Mouse (Mus musculus): ENCODE data around the gene Arid1a.

Arid1a gene

DNA sequence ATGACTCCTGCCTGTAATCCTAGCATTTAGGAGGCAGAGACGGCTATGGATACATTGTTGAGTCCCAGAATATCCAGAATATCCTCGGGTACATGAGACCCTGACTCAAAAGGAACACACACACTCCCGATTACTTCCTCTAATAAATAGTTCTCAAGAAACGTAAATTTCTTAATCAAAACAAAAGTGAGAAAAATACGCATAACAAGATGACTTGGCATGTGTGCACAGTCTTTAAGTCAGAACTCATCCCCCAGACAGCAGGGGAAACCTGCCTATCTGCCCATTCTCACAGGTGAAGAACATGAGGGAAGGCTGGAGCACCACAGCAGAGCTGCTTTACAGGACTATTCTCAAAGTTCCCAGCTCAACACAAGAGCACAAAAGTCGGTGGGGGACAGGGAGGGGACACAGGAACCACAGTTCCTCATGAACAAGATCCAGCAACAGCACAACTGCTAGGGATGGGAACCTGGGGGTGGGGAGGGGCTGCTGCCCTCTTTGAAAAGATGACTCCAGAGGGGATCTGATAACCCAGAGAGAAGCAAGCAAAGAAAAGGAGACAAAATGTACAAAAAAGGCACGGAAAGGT lies 6.3 kb downstream of the Arid1a start:
- in situ Hi-C loops (cut with MboI; ENCODE audit: low sequenced_read_pairs), result loop anchor here (10.0 kb wide), 1 partner anchor 65 kb away; no protein-coding TSS in a partner anchor

DNA sequence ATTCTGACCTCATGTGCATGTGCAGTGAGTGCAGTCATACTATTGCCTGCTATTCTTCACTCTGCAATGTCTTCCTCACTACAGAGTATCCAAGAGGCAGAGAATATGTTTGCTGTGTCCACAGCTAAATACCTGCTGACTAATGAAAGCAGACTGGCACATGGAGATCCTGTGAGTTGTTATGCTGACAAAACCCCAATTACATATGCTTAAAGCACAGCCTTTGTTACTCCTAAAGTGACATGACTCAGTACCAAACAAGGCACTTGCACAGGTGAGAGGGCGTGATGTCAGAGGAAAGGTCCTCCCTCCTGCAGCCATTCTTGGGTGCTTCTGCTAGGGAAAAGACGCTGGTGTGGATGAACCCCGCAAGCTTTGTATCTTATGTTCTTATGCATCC lies 21.3 kb downstream of the Arid1a start:
- in situ Hi-C loops (cut with MboI; ENCODE audit: low sequenced_read_pairs), result no loop called here

DNA sequence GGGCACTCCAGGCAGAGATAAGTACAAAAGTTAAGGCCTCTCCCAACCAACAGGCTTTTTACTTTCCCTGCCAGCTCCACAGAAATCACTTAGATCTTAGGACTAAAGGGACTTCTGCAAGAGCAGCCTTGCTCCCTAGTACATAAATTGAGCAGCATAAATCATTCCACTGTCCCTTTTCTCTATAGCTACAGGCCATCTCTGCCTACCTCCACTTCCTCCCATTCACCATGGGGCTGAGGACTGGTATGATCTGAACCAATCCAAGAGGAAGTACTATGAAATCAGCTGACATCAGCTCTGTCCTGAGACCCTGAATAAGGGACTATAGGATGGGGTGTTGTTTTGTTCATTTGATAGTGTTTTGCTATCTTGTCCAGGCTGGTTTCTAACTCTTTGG lies 26.4 kb downstream of the Arid1a start:
- in situ Hi-C loops (cut with MboI; ENCODE audit: low sequenced_read_pairs), result no loop called here

DNA sequence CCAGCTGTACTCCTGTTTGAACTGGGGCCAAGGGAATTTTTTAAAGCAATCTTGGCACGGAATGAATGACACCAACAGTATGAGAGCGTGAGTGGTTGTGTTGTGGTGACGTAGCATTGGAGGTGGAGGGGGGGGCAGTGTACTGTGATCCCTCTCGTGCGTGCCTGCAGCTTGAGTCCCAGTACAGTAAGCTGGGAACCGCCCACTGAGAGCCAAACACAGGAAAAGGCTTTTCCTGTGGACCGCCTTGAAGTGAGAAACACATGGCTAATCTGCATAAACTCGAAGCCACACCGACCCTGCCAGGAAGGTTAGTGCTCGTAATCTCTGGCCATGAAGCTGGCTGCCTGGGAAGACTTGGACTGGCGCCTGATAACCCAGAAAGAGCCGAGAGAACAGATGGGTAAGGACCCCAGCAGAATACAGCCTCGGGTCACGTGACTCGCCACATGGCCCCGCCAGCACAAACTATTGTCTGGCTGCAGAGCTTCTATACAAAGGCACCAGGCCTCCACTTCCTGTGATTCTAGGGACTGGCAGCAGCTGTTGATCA lies 27.0 kb downstream of the Arid1a start:
- in situ Hi-C loops (cut with MboI; ENCODE audit: low sequenced_read_pairs), result no loop called here

DNA sequence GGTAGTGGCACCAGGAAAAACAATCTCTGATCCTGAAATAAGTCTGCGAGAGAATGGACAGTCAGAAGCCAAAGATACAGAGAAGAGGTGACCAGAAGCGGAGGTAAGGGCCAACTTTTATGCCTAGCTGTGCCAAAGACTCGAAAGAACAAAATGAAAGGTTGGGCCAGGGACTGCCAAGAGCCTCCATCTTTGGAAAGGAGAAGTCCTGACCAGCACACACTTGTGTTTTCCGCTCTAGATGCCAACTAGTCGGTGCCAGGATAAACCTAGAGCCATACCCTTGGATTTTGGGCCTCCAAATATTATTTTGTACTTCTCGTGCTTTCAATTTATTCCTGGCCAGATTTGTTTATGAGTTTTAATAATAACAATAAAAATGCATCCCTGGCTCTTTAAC lies 27.6 kb downstream of the Arid1a start:
- in situ Hi-C loops (cut with MboI; ENCODE audit: low sequenced_read_pairs), result no loop called here

DNA sequence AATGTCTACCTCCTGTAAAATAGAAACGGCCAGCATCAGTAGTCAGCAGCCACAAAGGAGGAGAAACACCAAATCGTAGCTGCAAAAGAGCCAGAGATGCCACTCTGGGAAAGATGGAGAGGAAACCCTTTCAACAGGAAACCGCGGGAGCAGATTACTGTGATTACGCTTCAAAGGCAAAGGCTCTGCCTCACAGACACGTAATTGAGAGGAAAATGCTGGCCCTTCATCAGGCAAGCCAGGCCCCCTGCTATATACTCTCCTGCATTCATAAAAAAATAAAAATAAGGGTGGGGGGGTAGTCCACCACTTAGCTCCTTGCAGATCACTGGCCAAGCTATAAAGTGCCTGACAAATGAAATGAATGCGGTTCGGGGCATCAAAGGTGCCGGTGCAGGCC lies 28.3 kb downstream of the Arid1a start:
- in situ Hi-C loops (cut with MboI; ENCODE audit: low sequenced_read_pairs), result no loop called here

DNA sequence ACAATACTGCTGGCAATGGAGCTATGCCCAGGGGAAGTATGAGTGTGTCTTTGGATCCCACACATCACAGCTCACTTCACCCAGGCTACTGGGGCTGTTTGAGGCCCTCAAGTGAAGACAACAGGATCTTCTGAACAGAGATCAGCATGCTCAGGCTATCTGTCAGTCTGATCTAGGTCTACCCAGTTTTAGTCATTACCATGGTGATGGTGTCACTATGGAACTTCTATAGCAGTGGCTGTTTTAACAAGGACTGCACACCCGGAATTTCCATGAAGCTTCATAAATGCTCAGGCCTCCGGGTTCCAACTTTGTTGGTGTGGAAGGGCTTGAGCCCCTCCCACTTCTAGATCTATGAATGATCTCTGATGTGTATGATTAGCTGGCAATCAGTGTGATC lies 30.9 kb downstream of the Arid1a start:
- in situ Hi-C loops (cut with MboI; ENCODE audit: low sequenced_read_pairs), result no loop called here

DNA sequence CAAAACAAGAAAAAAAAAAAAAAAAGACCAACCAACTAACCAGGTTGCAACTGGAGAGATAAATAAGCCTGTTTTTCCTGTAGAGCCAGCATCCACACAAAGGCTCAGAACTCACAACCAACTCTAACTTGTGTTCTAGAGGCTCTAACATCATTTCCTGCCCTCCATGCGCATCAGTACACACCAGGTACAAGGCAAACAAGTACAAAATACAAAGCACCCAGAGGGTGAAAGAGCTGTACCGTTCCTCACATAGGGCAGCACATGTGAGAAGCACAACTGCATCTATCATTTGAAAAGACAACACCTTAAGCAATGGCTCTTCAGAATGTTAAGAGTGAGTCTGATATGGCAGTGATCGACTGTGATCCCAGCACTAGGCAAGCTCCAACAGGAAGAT lies 36.8 kb downstream of the Arid1a start:
- in situ Hi-C loops (cut with MboI; ENCODE audit: low sequenced_read_pairs), result no loop called here

DNA sequence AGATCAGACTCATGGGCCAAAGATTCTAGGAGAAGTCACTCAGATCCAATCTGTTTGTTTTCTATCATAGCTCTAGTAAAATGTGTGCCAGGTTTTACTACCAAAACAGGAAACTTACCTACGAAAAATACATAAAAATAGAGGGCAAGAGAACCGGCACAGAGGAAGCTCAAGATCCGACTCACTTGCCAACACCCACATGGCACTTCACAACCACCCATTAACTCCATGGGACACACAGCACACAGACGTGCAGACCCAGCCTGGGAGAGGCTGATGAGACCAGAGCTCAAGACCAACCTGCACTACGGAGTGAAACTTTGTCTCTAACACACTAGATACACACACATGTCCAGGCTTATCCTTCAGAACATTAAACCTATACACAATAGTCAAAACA lies 43.8 kb downstream of the Arid1a start:
- in situ Hi-C loops (cut with MboI; ENCODE audit: low sequenced_read_pairs), result no loop called here

DNA sequence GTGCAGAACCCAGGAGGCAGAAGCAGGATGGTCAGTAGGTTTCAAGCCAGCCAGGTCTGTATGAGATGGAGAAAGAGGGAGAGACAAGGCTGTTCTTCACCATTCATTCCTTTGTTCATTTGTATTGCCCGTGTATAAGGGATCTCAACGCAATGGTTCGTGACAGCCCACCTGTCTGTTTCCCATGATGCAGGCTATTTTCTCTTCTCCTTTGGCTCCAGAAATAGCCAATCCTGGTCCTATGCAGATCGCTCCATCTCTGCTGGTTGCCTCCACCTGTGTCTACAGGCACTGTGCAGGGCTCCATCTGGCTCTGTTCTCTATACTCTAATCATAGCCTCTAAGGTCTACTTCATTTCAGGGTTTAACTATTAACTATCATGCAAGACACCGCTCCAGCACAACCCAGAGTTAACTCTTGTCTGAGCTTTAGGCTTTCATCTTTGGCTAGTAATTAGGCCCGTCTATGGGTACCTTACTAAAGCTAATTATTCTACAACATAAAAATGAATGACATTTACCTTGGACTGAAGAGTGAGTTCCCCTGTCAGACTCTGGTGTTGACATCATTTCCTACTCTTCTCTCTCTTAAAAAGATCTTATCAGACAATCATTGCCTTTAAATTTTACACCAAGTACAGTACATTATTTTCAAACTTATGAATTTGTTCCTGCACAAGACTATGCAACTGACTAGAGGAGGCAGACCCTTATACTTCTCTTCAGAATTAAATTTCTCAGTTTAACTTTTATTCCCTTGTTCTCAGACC lies 45.1 kb downstream of the Arid1a start:
- in situ Hi-C loops (cut with MboI; ENCODE audit: low sequenced_read_pairs), result no loop called here

DNA sequence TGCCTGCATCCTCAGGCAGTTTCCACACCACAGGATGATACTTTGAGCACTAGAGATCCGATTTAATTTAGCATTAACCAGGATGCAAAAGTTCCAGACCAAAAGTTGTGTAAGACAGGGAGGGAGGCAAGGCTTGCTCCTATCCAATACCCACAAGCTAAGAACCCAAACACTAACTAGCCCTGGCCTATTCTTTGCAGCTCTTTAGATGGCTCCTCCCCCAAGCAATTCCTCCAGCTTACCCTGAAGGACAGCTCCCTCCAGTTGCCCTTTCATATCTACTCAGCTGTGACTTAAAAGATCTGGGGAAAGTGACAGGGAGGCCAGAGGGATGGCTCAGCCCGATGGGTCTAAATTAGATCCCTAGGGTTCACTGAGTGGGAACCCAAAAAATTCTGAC lies 47.2 kb downstream of the Arid1a start:
- in situ Hi-C loops (cut with MboI; ENCODE audit: low sequenced_read_pairs), result no loop called here

DNA sequence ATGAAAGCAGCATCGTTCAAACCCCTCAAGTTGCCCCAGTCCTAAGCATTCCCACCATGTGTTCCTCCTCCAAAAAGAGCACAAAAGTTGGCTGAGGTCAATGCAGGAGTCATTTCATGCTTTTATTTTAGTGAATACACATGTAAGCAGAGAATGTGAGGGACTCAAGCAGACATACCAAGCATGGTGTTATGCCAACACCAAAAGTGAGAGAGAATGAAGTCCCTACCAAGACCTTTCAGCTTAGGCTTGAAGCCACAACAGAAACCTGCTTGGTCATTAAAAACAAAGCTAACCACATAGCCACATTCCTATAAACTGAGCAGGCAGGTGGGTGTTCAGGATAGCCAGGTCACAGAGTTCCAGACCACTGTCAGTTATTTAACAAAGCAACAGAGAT lies 49.1 kb downstream of the Arid1a start:
- in situ Hi-C loops (cut with MboI; ENCODE audit: low sequenced_read_pairs), result no loop called here

DNA sequence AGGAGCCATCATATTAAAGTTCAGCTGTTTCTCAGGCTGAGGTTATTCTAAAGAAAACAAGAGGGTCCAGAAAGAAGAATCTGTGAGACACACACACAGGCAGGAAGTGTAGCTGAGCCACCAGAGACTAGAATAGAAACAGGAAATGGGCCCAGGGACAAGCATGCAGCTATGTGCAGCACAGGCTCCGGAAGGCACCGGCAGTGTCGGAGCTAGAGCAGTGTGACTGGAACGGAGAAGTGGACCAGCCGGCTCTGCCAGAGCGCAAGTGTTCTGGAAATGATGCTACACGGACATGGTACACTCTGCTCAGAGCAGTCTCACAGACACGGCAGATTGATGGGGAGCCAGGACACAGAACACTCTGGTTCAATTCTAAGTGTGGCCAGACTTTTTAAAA lies 49.6 kb downstream of the Arid1a start:
- in situ Hi-C loops (cut with MboI; ENCODE audit: low sequenced_read_pairs), result no loop called here

DNA sequence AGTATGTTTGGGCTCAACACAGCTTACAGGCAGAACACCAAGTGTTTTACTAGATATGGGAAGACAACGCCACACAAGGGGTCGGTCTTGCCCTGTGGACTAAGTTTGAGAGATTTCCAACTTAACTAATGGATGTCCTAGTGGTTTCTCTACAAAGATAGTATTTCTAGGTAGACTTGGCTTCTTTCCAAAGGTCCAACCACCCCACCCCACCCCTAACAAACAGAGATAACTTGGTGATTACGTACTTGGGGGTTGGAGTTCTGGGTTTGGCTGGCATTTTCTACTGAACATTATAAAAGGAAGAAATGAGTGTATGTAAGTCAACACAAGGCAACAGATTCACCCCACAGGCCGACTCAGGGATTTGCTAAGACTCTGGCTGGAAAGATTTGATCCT lies 51.5 kb downstream of the Arid1a start:
- in situ Hi-C loops (cut with MboI; ENCODE audit: low sequenced_read_pairs), result no loop called here

DNA sequence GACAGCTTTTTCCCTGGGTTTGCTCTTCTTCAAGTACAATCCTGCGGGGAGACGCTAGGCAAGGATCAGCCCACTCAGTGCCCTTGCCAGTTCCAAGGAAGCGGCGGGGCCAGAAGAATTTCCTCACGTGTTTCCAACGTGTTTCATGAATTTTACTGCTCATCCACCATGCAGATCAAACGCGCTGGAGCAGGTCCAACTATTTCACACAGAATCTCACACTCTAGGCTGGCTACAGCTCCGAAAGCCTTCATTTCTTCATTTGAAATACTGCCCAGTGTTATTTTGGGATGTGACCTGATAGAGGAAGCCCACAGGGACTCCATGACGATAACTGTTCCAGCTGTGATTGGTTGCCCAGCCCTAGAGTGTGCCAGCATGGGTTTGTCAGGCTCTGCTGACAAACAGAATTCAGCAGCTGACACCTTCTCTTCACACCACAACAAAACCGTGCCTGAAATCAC lies 55.6 kb downstream of the Arid1a start:
- in situ Hi-C loops (cut with MboI; ENCODE audit: low sequenced_read_pairs), result no loop called here

DNA sequence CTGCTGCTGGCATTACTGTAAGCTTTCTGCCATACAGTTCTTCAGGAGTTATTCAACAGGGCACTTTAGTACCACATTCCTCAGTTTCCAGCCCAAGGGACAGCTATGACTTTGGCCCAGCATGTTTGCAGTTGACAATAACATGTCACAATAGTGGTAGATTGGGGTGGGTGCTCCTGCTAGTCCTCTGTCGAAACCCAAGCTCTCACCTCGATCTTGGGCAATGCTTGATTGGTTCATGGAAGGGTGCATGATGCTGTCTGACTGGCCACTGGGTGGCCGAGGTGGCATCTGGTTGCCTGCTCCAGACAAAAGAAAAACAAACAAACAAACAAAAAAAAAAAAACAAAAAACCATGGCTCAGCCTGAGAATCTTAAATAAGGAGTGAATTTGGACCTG lies 61.2 kb downstream of the Arid1a start:
- in situ Hi-C loops (cut with MboI; ENCODE audit: low sequenced_read_pairs), result no loop called here

DNA sequence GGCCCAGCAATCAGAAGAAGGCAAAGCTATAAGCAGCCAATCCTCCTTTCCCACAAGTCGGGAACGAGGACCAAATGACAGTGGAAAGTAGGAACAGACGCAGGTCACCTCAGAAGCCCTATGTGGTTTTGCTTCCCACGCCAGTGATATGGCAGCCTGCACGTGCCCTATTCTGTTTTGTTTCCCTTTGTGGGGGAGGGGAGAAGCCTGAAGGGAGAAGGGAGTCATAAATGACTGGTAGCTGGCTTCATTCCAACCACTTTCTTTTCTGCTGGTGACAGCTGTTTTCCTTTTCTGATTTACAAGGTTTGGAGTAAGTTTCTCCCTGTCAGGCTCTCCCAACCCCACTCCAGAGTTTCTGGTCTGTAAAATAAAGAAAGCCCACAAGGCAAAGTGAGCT lies 66.3 kb downstream of the Arid1a start:
- in situ Hi-C loops (cut with MboI; ENCODE audit: low sequenced_read_pairs), result no loop called here

DNA sequence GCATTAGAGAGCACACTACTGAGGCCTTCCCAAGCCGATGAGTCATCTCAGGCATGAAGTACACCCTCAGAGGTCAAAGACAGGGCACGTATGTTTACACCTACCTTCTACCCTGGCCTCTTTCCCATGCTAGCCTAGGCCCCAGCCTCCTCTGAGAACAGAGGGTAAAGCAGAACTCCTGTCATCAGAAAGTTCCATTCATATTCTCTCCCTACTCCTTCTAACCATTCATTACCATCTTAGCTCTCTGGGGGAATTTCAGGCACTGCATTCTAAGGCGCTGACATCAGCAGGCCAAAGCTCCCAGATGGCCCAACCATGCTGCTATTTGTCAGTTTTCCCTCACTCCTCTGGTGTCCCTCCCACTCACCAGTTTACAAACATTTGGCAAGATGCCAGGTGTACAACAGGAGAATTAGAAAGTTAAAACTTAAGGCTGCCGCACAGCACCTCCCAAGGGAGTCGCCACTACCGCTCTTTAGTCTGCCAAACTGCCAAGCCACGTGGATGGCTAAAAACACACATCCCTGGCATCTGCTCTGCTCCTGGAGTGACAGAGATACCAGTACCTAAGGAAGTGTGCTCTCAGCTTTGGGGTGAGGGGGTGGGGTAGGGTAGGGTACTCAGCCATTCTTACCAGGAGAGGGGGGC lies 68.0 kb downstream of the Arid1a start:
- in situ Hi-C loops (cut with MboI; ENCODE audit: low sequenced_read_pairs), result no loop called here

DNA sequence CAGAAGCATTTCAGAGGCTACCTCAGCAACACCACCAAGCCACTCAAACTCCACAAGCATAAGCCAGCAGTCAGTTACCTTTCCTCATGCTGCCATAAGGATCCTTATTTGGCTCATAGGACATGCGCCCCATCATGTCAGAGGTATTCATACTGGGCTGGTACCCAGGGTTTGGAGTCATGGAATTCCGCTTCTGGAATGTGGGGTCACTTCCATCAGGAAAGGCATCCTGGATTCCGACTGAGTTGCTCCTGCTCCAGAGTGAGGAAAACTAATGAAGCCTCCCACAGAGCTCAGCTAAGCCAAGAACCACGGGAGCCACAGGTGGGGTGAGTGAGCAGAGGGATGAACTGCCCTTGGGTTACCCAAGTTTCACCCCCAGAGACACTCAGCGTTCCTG lies 69.4 kb downstream of the Arid1a start:
- in situ Hi-C loops (cut with MboI; ENCODE audit: low sequenced_read_pairs), result no loop called here

DNA sequence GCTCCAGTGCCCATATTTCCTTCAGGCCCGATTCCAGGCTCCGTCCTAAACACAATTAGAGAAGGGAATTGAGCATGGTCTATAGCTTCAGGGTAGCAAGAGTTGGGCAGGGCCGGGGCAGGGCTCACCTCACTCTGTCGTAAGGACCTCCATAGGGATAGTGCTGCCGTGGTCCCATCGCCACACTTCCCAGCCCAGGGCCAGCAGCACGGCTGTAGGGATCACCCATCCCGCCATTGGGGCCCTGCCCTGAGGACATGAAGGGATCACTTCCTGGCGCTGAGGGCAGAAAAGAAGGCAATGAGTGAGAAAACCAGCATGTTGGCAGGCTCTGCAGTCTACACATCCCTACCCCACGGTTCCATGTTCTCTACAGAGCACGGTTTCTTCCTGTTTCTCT lies 70.1 kb downstream of the Arid1a start:
- in situ Hi-C loops (cut with MboI; ENCODE audit: low sequenced_read_pairs), result no loop called here

DNA sequence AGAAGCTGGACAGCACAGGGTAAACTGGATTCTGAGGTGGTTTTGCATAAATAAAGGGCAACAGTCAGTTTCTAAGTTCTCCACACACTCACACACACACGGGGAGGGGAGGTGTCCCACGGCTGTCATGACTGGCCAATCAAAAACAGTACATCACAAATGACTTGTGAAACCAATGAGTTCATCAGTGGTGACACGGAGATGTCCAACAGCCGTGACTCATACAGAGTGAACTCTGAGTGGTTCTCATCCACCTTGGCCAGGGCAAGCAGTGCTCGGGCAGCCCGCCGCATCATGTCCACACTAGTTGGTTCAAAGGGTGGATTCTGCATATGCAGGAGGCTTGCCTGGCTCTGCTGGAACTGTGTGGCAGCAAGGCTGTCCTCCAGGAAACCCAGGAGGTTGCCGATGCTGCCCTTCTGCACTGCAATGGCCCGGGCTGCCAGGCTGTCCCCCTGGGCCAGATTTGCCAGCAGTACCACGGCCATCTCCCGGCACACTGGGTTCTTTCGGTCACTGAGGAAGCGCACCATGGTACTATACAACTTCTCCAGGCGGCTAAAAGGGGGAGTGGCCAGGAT lies 76.3 kb downstream of the Arid1a start:
- in situ Hi-C loops (cut with MboI; ENCODE audit: low sequenced_read_pairs), result no loop called here

DNA sequence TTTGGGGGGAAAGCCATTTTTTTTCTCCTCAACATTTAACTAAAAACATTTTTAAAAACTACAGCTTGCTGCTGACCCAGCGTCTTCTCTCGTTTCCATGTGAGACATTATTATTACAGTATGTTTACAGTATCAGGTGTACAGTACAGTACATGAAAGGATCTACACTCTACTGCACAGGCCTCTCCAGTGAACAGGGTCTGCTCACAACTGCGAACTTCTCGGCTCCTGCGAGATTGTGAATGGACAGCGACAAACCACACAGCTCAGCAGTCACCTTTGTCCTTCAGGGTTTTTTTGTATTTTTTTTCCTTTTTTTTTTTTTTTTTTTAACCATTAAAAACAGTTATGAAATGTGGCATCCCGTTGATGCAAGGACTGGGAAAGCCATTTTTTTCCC lies 76.9 kb downstream of the Arid1a start:
- in situ Hi-C loops (cut with MboI; ENCODE audit: low sequenced_read_pairs), result no loop called here

Measured in CH12F3 (cell line).